Mouse (Mus musculus): ENCODE measurements around the gene Lrfn3. TPM values are rescaled to one million over a fixed set of nuclear protein-coding genes. Genes with fewer than 3 reads are reported as not detected.

The Lrfn3 gene
- total RNA-seq, 1 experiment: 2.6 TPM

DNA sequence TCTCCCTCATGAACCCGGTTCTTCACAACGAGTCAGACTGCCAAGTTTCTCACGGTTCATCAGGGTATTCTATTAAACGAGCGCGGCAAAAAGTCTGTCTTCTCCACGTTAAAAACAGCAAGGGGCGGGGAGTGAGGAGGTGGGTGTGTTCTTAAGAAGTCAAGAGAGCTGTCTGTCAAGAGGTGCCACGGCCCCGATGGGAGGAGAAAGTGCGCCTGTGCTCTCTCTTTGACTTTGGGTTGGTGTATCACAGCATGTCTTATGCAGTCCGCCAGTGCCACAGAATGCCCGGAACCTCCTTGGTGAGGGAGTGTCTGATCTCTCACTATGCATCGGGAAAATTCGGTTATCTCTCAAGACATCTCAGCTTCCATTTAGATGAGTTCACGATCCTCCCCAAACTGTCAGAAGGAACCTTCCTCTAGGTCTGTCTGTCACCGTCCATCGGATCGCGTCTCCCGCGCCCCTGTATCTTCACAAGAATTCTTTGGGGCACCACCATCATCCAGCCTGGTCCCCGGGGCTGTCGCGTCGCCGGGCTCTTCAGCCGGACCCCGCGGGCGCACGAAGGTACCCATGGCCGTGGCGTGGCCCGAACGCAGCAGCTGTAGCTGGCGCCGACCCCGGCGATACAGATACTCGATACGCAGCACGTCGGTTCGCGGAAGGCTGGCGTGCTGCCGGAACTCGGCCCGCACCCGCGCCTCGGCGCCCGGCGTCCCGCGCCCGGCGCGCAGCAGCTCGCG is 40.9 kb downstream of the Lrfn3 start, which contains the start of gene E130208F15Rik:
TSS of gene E130208F15Rik (plus strand) at position 202 of the 746 bp plus-strand sequence.
- DNase-seq (ENCODE audit: low read depth, low spot score): peak; percentile 72
- Histone ChIP-seq H3K4me3 (ENCODE audit: insufficient read depth in 1 of 2, low read depth in 1 of 2, low read length in 2 of 2, poor library complexity in 1 of 2, severe bottlenecking in 1 of 2) (peak within 1 kb of the TSS; percentile 92 to 98), H3K27ac (ENCODE audit: insufficient read depth, low read depth, low read length, poor library complexity, severe bottlenecking) (peak within 1 kb of the TSS; percentile 56; the same call in 1 of the 2 replicates), H3K9me3 (ENCODE audit: control insufficient read depth, insufficient read depth, low read depth, low read length) (no peaks in the 10 kb centered on the region), H3K36me3 (ENCODE audit: control insufficient read depth, insufficient read depth, low read length, poor library complexity, severe bottlenecking) (peaks cover 3% of the 10 kb centered on the region; the same call in 1 of the 2 replicates), H3K9ac (ENCODE audit: insufficient read depth, low read depth, low read length, poor library complexity, severe bottlenecking) (peak within 1 kb of the TSS; percentile 84), H3K4me1 (ENCODE audit: control insufficient read depth in 2 of 2, insufficient read depth in 2 of 2, low read length in 2 of 2, poor library complexity in 1 of 2) (peaks cover 3 to 4% of the 10 kb centered on the region in 2 experiments; a peak in 2 of 4 replicates)
- in situ Hi-C loops (cut with MboI; ENCODE audit: low sequenced_read_pairs in 2 of 2, unreplicated experiment in 2 of 2): no loop called here
- TF ChIP-seq HCFC1 (IDR thresholded peaks at IDR 0.05; ENCODE audit: borderline replicate concordance, insufficient read depth, low read length) (0 out of 2 replicates have a peak, but pooled peaks have one; percentile 50), ZNF384 (IDR thresholded peaks at IDR 0.05; ENCODE audit: low read depth, low read length) (no peak)

DNA sequence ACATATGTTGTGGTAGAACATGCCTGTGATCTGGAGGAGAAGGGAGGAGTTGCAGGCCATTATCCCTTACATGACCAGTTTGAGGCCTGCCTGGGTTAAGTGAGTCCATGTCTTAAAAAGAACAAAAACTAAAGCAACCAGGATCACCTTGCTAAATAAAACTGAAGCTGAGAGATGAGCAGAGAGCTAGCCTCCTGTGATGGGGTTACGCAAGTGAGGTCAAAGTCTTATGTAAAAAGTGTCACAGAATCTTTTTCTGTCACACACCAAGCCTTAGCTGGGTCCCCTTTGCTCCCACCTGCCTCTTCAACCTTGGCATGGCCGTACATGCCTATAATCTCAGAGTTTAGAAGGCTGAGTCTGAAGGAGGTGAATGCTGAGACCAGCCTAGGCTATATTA is 41.6 kb downstream of the Lrfn3 start:
- no peak for TF ChIP-seq ZC3H11A (IDR thresholded peaks at IDR 0.05; ENCODE audit: borderline replicate concordance, low read depth, low read length)
- TF ChIP-seq HCFC1 (IDR thresholded peaks at IDR 0.05; ENCODE audit: borderline replicate concordance, insufficient read depth, low read length): no peak
- TF ChIP-seq MAFK (IDR thresholded peaks at IDR 0.05; ENCODE audit: insufficient read depth, low read depth, low read length): no peak
- no peak for TF ChIP-seq ZNF384 (IDR thresholded peaks at IDR 0.05; ENCODE audit: low read depth, low read length)
- TF ChIP-seq CHD2 (IDR thresholded peaks at IDR 0.05; ENCODE audit: low read depth, low read length): no peak
- Histone ChIP-seq H3K4me1 (ENCODE audit: control insufficient read depth in 2 of 2, insufficient read depth in 2 of 2, low read length in 2 of 2, poor library complexity in 1 of 2) (peaks cover 3 to 4% of the 10 kb centered on the region in 2 experiments; a peak in 2 of 4 replicates), H3K9ac (ENCODE audit: insufficient read depth, low read depth, low read length, poor library complexity, severe bottlenecking) (no peak overlapping the region; the same call in 1 of the 2 replicates), H3K9me3 (ENCODE audit: control insufficient read depth, insufficient read depth, low read depth, low read length) (no peaks in the 10 kb centered on the region), H3K27ac (ENCODE audit: insufficient read depth, low read depth, low read length, poor library complexity, severe bottlenecking) (no peak overlapping the region), H3K4me3 (ENCODE audit: insufficient read depth in 1 of 2, low read depth in 1 of 2, low read length in 2 of 2, poor library complexity in 1 of 2, severe bottlenecking in 1 of 2) (peak overlapping the region in 1 of 2 experiments; percentile 98; a peak in 2 of 4 replicates), H3K36me3 (ENCODE audit: control insufficient read depth, insufficient read depth, low read length, poor library complexity, severe bottlenecking) (peaks cover 5% of the 10 kb centered on the region; the same call in 1 of the 2 replicates)
- no peak for DNase-seq (ENCODE audit: low read depth, low spot score)
- in situ Hi-C loops (cut with MboI; ENCODE audit: low sequenced_read_pairs in 2 of 2, unreplicated experiment in 2 of 2): no loop called here

DNA sequence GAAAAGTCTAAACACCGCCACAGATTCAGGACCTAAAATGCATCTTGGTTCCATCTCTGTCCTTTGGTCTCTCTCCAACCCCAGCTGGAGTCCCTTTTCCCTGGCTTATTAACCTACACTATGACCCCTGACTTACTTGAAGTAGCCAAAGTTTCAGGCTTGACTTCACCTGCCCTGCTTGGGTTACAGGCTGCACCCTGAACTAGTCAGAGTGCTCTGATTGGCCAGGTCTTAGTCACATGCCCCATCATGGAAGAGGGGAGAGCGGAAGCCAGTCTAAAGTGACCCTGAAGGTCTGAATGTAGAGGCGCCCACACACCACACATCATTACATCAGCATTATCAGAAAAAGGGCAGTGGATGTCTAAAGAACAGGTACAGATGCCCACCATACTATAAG is 44.4 kb downstream of the Lrfn3 start:
- TF ChIP-seq MAFK (IDR thresholded peaks at IDR 0.05; ENCODE audit: insufficient read depth, low read depth, low read length): no peak
- TF ChIP-seq HCFC1 (IDR thresholded peaks at IDR 0.05; ENCODE audit: borderline replicate concordance, insufficient read depth, low read length): no peak
- no peak for TF ChIP-seq ZC3H11A (IDR thresholded peaks at IDR 0.05; ENCODE audit: borderline replicate concordance, low read depth, low read length)
- no peak for TF ChIP-seq CHD2 (IDR thresholded peaks at IDR 0.05; ENCODE audit: low read depth, low read length)
- TF ChIP-seq ZNF384 (IDR thresholded peaks at IDR 0.05; ENCODE audit: low read depth, low read length): no peak
- H3K9me3 ChIP-seq (ENCODE audit: control insufficient read depth, insufficient read depth, low read depth, low read length): no peaks in the 10 kb centered on the region
- no peak overlapping the region for H3K4me3 ChIP-seq (ENCODE audit: insufficient read depth in 1 of 2, low read depth in 1 of 2, low read length in 2 of 2, poor library complexity in 1 of 2, severe bottlenecking in 1 of 2)
- H3K27ac ChIP-seq (ENCODE audit: insufficient read depth, low read depth, low read length, poor library complexity, severe bottlenecking): no peak overlapping the region
- H3K36me3 ChIP-seq (ENCODE audit: control insufficient read depth, insufficient read depth, low read length, poor library complexity, severe bottlenecking): peaks cover 5% of the 10 kb centered on the region; the same call in 1 of the 2 replicates
- H3K4me1 ChIP-seq (ENCODE audit: control insufficient read depth in 2 of 2, insufficient read depth in 2 of 2, low read length in 2 of 2, poor library complexity in 1 of 2): peaks cover 4 to 7% of the 10 kb centered on the region in 2 experiments; a peak in 3 of 4 replicates
- no peak for DNase-seq (ENCODE audit: low read depth, low spot score)
- no peak overlapping the region for H3K9ac ChIP-seq (ENCODE audit: insufficient read depth, low read depth, low read length, poor library complexity, severe bottlenecking)
- in situ Hi-C loops (cut with MboI; ENCODE audit: low sequenced_read_pairs in 2 of 2, unreplicated experiment in 2 of 2): no loop called here

DNA sequence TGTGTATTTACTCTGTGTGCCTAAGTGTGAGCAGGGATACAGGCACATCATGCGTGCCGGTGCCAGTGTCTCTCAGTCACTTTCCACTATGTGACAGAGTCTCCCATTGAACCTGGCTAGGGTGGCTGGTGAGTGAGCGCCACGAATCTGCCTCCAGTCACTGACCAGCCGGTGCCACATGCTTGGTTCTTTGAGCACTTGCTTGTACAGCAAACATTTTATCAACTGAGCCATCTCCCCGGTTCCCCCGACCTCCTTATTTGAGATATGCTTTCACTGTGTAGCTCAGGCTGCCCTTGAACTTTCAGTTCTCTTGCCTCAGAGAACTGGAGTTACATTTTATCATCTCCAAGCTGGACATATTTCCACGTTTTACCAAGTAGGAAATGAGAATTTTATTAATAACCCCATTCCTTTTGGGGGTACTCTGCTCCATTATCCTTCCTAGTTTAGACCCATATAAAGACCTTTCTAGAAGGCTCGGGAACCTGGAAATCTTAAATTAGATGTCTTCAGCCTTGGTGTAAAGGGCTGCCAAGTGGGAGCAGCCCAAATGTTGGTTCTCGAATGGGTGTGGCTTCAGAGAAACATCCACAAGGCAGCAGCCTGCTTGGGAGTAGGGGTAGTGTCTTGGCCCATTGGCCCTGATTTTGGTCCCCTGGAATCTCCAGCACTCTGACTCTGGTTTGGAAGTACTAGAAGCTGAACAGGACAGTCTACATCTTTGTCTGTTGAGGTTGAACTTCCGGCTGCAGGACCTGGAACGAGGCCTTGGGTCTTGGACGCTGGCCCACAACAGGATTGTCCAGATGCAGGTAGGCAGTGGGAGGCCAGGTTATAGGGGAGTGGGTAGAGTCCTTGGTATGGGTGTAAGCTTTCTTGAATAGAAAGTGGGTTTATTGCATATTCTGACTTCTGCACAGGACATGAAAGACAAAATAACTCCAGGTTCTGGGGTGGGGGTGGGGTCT is 46.7 kb downstream of the Lrfn3 start:
- no peak overlapping the region for H3K9ac ChIP-seq (ENCODE audit: insufficient read depth, low read depth, low read length, poor library complexity, severe bottlenecking)
- H3K27ac ChIP-seq (ENCODE audit: insufficient read depth, low read depth, low read length, poor library complexity, severe bottlenecking): no peak overlapping the region
- H3K4me3 ChIP-seq (ENCODE audit: insufficient read depth in 1 of 2, low read depth in 1 of 2, low read length in 2 of 2, poor library complexity in 1 of 2, severe bottlenecking in 1 of 2): peak overlapping the region; percentile 68 to 78; a peak in 3 of 4 replicates
- in situ Hi-C loops (cut with MboI; ENCODE audit: low sequenced_read_pairs in 2 of 2, unreplicated experiment in 2 of 2): no loop called here
- TF ChIP-seq MAFK (IDR thresholded peaks at IDR 0.05; ENCODE audit: insufficient read depth, low read depth, low read length) (no peak), CHD2 (IDR thresholded peaks at IDR 0.05; ENCODE audit: low read depth, low read length) (no peak), HCFC1 (IDR thresholded peaks at IDR 0.05; ENCODE audit: borderline replicate concordance, insufficient read depth, low read length) (no peak), ZC3H11A (IDR thresholded peaks at IDR 0.05; ENCODE audit: borderline replicate concordance, low read depth, low read length) (no peak)
- peaks cover 0 to 6% of the 10 kb centered on the region in 2 experiments; a peak in 2 of 4 replicates for H3K4me1 ChIP-seq (ENCODE audit: control insufficient read depth in 2 of 2, insufficient read depth in 2 of 2, low read length in 2 of 2, poor library complexity in 1 of 2)
- H3K36me3 ChIP-seq (ENCODE audit: control insufficient read depth, insufficient read depth, low read length, poor library complexity, severe bottlenecking): peaks cover 5% of the 10 kb centered on the region; the same call in 1 of the 2 replicates
- no peak for DNase-seq (ENCODE audit: low read depth, low spot score)
- H3K9me3 ChIP-seq (ENCODE audit: control insufficient read depth, insufficient read depth, low read depth, low read length): no peaks in the 10 kb centered on the region

Data from ES-E14 (cell line).